Comparison of ENCODE assay signal across 8 mouse cellular contexts in genomic region chr8:119574437-119575365, GRCm38 (mm10). TPM values are rescaled to one million over a fixed set of nuclear protein-coding genes. Genes with fewer than 3 reads are reported as not detected.
DNase-seq lines count a peak whose midpoint lies in the region; ATAC-seq lines count a peak whose summit lies in the region.

Gene Hsdl1, minus strand, starts transcription at chr8:119575183.
Gene Dnaaf1, plus strand, starts transcription at chr8:119575235.

- peak within 1 kb of the TSS; percentile 79 for H3K4me2 ChIP-seq in hindbrain, embryonic 11.5 days (replicated peaks; ENCODE audit: low read depth, low read length)

- H3K4me3 ChIP-seq in hindbrain, embryonic 11.5 days (ENCODE audit: low read depth, low read length), result peak within 1 kb of the TSS; percentile 86

- peak; percentile 88 for ATAC-seq in hindbrain, embryonic 11.5 days (ENCODE audit: low FRiP score)

- H3K4me1 ChIP-seq in hindbrain, embryonic 11.5 days (replicated peaks; ENCODE audit: control insufficient read depth, insufficient read depth, low read length), result no peaks in the 10 kb centered on the region; the same call in 1 of the 2 replicates

- peak within 1 kb of the TSS; percentile 60 for H3K27ac ChIP-seq in hindbrain, embryonic 11.5 days (ENCODE audit: low read depth, low read length)

- H3K27me3 ChIP-seq in hindbrain, embryonic 11.5 days (ENCODE audit: control insufficient read depth, insufficient read depth, low read length), result peaks cover 2% of the 10 kb centered on the region; the same call in 1 of the 2 replicates

- no peaks in the 10 kb centered on the region for H3K36me3 ChIP-seq in hindbrain, embryonic 11.5 days (ENCODE audit: control insufficient read depth, insufficient read depth, low read length)

- H3K9me3 ChIP-seq in hindbrain, embryonic 11.5 days (ENCODE audit: control insufficient read depth, low read length), result no peaks in the 10 kb centered on the region

- WGBS in hindbrain, embryonic 11.5 days, result under 1% methylated on average over 65 of the region's 97 CpGs

- peak; percentile 96 for DNase-seq in NIH3T3 (ENCODE audit: low read depth)
- DNase-seq in cerebellum, adult 9-11 months, result peak; percentile 94
- peak; percentile 84 to 96 for DNase-seq in frontal cortex, adult 2 months (ENCODE audit: extremely low spot score in 1 of 2, low spot score in 1 of 2)
- peak; percentile 96 for DNase-seq in hindbrain, embryonic 11.5 days (ENCODE audit: low spot score)
- DNase-seq in layer of hippocampus, postnatal 14 days (ENCODE audit: low spot score in 2 of 2), result peak; percentile 94 to 95
- peak; percentile 97 for DNase-seq in lung, postnatal 10 days
- DNase-seq in ovary, postnatal 14 days (ENCODE audit: low spot score), result peak; percentile 97
- DNase-seq in thymus, postnatal 10 days (ENCODE audit: low spot score in 2 of 2), result peak; percentile 91 to 96

- H3K9ac ChIP-seq in hindbrain, embryonic 11.5 days (ENCODE audit: low read depth, low read length), result peak within 1 kb of the TSS; percentile 76

RNA-seq across cellular contexts. Expression of gene Hsdl1, which starts in this region (rescaled TPM):
- 36.3 and 38.5 TPM in 2 replicates for polyA plus RNA-seq in frontal cortex, adult 2 months (2012; rRNA removed)
- 76.9 and 78.7 TPM in 2 replicates for polyA plus RNA-seq in hindbrain, embryonic 11.5 days (2014; fragmentation: Nextera tagmentation; extraction: Ambion mirVana)
- total RNA-seq in layer of hippocampus, postnatal 14 days (2021), result 10 to 100 TPM; 39.1 to 40.8 TPM

RNA-seq across cellular contexts. Expression of gene Dnaaf1, which starts in this region (rescaled TPM):
- 0.15 and 0.18 TPM in 2 replicates for polyA plus RNA-seq in frontal cortex, adult 2 months (2012; rRNA removed)
- polyA plus RNA-seq in hindbrain, embryonic 11.5 days (2014; fragmentation: Nextera tagmentation; extraction: Ambion mirVana), result 0.08 and 0.28 TPM in 2 replicates
- total RNA-seq in layer of hippocampus, postnatal 14 days (2021), result under 1 TPM; 0.32 to 0.48 TPM

Comparison
In these comparisons a context has a peak if more than half of its experiments do, and no peak if none do; other contexts are left out.
1. Peak in every context shown above with its lines: DNase-seq, ATAC-seq, H3K4me3 ChIP-seq and H3K27ac ChIP-seq.